Mouse (Mus musculus): ENCODE results near the gene Zfp626. TPM values are rescaled to one million over a fixed set of nuclear protein-coding genes. Genes with fewer than 3 reads are reported as not detected.
"Not testable (repeated sequence)": the region's sequence is repeated elsewhere in the genome, so short reads cannot be mapped to it uniquely, and the experiment has no call there.

Gene Zfp626
- polyA plus RNA-seq, 1 experiment from 2014 or later, result 2.9 TPM

GRCm38 (mm10) chr7:27862578-27862977, 55.6 kb downstream of the Zfp626 start:
- WGBS, result 83% methylated on average over 5 of the region's 5 CpGs
- not testable (repeated sequence) for H3K27ac ChIP-seq; ATAC-seq (ENCODE audit: insufficient number of reproducible peaks, insufficient read depth, low FRiP score, low TSS enrichment, low read depth); H3K27me3 ChIP-seq; H3K4me1 ChIP-seq (replicated peaks); H3K9me3 ChIP-seq; H3K4me2 ChIP-seq; H3K9ac ChIP-seq (replicated peaks); H3K4me3 ChIP-seq (replicated peaks)
- H3K36me3 ChIP-seq, result peaks cover 36% of the 10 kb centered on the region

Other genes with a start within 250 kb of the Zfp626 start
- 98.8 and 104 TPM in 2 replicates for gene Akt2, start 215.6 kb upstream of the Zfp626 start, polyA plus RNA-seq (2016; fragmentation: Nextera tagmentation; extraction: Ambion mirVana)
- 0.20 TPM in 1 of 2 replicates, not detected in the other for gene Ttc9b, start 153.3 kb upstream of the Zfp626 start, polyA plus RNA-seq (2016; fragmentation: Nextera tagmentation; extraction: Ambion mirVana)
- gene Map3k10, start 132.6 kb upstream of the Zfp626 start, polyA plus RNA-seq (2016; fragmentation: Nextera tagmentation; extraction: Ambion mirVana), result 16.6 and 18.6 TPM in 2 replicates
- gene Zfp607b, start 117.9 kb upstream of the Zfp626 start, polyA plus RNA-seq (2016; fragmentation: Nextera tagmentation; extraction: Ambion mirVana), result 3.7 and 3.8 TPM in 2 replicates
- 48.0 and 50.2 TPM in 2 replicates for gene Zfp60, start 75.8 kb upstream of the Zfp626 start, polyA plus RNA-seq (2016; fragmentation: Nextera tagmentation; extraction: Ambion mirVana)
- gene Zfp59, start 31.4 kb downstream of the Zfp626 start, polyA plus RNA-seq (2016; fragmentation: Nextera tagmentation; extraction: Ambion mirVana), result 9.7 and 10.7 TPM in 2 replicates
- 4.4 and 4.8 TPM in 2 replicates for gene Zfp607a, start 50.3 kb downstream of the Zfp626 start, polyA plus RNA-seq (2016; fragmentation: Nextera tagmentation; extraction: Ambion mirVana)
- gene Zfp974, start 122.3 kb downstream of the Zfp626 start, polyA plus RNA-seq (2016; fragmentation: Nextera tagmentation; extraction: Ambion mirVana), result 12.0 and 14.6 TPM in 2 replicates
- gene Zfp780b, start 172.0 kb downstream of the Zfp626 start, polyA plus RNA-seq (2016; fragmentation: Nextera tagmentation; extraction: Ambion mirVana), result 25.4 and 25.7 TPM in 2 replicates
- 5.5 and 8.2 TPM in 2 replicates for gene Zfp850, start 206.9 kb downstream of the Zfp626 start, polyA plus RNA-seq (2016; fragmentation: Nextera tagmentation; extraction: Ambion mirVana)
- gene Psmc4, start 242.9 kb downstream of the Zfp626 start, polyA plus RNA-seq (2016; fragmentation: Nextera tagmentation; extraction: Ambion mirVana), result 357 and 364 TPM in 2 replicates

Measured in limb, embryonic 12.5 days (tissue).